Mouse (Mus musculus): Measurements from ENCODE around the gene Ncor2. TPM values are rescaled to one million over a fixed set of nuclear protein-coding genes. Genes with fewer than 3 reads are reported as not detected.

Gene Ncor2
- polyA plus RNA-seq, 1 experiment from 2014 or later = 22.6 TPM

DNA sequence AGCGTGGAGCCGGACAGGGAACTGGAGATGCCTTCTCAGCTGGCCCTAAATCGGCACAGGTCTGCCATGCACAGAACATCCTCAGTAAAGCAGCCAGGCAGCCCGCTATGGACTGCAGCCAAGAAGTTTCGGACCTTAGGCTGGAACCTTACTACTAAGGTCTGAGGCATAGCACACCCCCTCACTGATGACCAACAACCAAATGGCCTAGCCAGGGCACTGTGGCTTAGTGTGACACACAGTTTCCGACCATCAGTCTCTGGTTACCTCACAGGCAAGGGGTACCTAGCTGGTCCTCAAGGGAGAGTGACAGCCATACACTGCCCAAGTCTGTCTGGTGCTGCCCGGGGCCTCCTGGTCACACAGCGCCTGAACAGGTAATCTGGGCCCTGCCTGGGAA lies 105.1 kb downstream of the Ncor2 start:
- Histone ChIP-seq H3K9ac (replicated peaks) (no peak overlapping the region), H3K27ac (no peak overlapping the region), H3K4me3 (replicated peaks) (no peak overlapping the region), H3K4me1 (replicated peaks) (peaks cover 25% of the 10 kb centered on the region), H3K4me2 (replicated peaks) (no peak overlapping the region), H3K36me3 (peaks cover 33% of the 10 kb centered on the region), H3K9me3 (no peaks in the 10 kb centered on the region), H3K27me3 (no peaks in the 10 kb centered on the region)
- ATAC-seq = no peak
- WGBS = 93% methylated on average over 8 of the region's 8 CpGs

DNA sequence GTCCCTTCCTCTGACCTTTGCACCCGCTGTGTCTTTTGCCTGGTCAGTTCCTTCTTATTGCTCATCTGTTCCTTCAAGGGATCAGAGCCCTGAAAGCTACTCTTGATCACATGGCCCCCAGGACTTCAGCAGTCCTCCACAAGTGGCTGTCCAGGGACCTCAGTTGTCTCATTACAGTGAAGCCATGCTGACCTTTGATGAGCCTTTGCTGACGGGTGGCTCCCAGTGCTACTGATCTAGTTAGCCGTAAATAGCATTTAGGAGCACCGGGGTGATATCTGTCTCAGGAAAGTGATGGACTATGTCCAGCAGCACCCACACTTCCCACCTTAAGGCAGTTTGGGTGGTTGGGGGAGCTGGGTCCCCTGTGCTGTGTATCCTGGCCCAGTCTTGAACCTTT lies 105.7 kb downstream of the Ncor2 start:
- Histone ChIP-seq H3K27ac (no peak overlapping the region), H3K4me3 (replicated peaks) (no peak overlapping the region), H3K4me1 (replicated peaks) (peaks cover 30% of the 10 kb centered on the region), H3K27me3 (no peaks in the 10 kb centered on the region), H3K9ac (replicated peaks) (no peak overlapping the region), H3K36me3 (peaks cover 29% of the 10 kb centered on the region), H3K4me2 (replicated peaks) (no peak overlapping the region), H3K9me3 (no peaks in the 10 kb centered on the region)
- WGBS = 89% methylated on average over 4 of the region's 4 CpGs
- ATAC-seq = no peak

DNA sequence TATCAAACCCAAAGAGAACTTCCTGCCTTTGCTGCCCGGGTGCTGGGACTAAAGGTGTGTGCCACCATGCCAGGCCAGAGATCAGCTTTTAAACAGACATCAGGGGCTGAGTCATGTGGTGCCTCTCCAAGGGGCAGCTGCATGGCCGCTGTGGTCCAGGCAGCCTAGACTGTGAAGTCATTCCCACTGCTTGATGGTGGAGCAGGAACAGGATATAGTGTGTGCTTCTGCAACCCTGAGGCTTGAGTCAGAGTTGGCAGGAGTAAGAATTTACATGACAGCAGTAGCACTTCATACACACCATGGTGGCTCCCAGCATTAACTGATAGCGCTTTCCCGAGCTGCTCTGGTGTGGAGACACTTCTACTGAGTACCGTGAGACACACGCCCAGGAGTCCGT lies 106.6 kb downstream of the Ncor2 start:
- peaks cover 34% of the 10 kb centered on the region for H3K4me1 ChIP-seq (replicated peaks)
- H3K27me3 ChIP-seq = no peaks in the 10 kb centered on the region
- no peak overlapping the region for H3K4me2 ChIP-seq (replicated peaks)
- no peak overlapping the region for H3K4me3 ChIP-seq (replicated peaks)
- H3K9me3 ChIP-seq = no peaks in the 10 kb centered on the region
- ATAC-seq = no peak
- no peak overlapping the region for H3K27ac ChIP-seq
- 88% methylated on average over 7 of the region's 7 CpGs for WGBS
- no peak overlapping the region for H3K9ac ChIP-seq (replicated peaks)
- peaks cover 28% of the 10 kb centered on the region for H3K36me3 ChIP-seq

DNA sequence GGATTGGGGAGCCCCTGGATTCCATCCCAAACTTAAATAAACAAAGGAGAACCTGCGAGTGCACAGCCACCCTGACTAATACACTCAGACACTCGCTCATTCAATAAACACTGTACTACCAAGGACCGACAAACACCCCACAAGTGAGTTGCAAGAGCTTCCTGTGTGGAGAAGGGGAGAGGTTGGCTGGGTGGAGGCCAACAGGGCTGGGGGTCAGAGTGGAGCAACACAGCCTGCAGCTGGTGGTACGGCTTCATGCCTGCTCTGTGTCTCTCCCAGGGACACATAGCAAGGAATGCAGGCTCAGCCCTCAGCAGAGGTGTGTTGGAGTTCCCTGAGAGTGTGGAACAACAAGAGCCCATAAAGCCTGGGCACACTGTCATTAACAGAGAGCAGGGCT lies 107.1 kb downstream of the Ncor2 start:
- no peak overlapping the region for H3K27ac ChIP-seq
- peaks cover 34% of the 10 kb centered on the region for H3K4me1 ChIP-seq (replicated peaks)
- no peak overlapping the region for H3K4me2 ChIP-seq (replicated peaks)
- H3K9me3 ChIP-seq = no peaks in the 10 kb centered on the region
- H3K4me3 ChIP-seq (replicated peaks) = no peak overlapping the region
- H3K9ac ChIP-seq (replicated peaks) = no peak overlapping the region
- no peaks in the 10 kb centered on the region for H3K27me3 ChIP-seq
- 76% methylated on average over 4 of the region's 4 CpGs for WGBS
- no peak for ATAC-seq
- peaks cover 26% of the 10 kb centered on the region for H3K36me3 ChIP-seq

DNA sequence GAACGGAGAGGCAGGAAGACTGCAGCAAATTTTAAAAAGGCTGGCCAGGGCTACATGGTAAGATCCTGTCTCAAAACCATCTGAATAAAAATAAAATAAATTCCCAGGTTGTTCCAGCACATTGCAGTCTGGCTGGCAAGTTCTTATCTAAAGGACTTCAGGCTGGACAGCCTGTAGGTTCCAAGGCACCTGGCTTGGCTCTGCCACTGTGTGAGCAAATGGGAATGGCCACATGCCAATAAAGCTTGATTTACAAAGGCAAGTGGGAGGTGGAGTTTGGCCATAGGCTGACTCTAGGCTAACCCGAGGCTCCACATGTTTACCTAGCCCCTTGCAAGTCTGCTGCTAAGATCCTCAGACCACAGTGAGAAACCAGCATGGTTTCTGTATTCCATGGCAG lies 108.6 kb downstream of the Ncor2 start:
- peak overlapping the region; percentile 73; the same call in 1 of the 2 replicates for H3K27ac ChIP-seq
- no peak for ATAC-seq

DNA sequence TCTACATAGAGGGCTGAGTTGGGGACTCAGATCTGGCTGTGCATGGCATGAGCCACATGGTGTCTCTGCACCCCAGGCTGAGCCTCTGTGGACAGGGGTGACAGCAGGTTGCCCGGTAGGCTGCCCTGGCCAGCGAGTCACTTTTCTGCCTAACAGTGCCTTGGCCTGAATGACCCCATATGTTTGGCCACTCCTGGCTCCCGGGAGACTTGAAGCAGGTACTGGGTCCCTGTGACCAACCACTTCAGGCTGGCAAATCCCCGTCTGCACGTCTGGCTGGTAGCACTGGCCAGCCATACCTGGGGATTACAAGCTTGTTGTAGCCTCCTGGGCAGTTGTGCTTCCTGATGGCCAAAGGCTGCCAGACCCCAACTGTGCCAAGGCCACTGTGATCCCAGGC lies 109.1 kb downstream of the Ncor2 start:
- Histone ChIP-seq H3K27ac (peak overlapping the region; percentile 73), H3K9ac (replicated peaks) (no peak overlapping the region; the same call in 1 of the 2 replicates)
- ATAC-seq = no peak

More for the DNA sequence above, 108.6 kb downstream of the Ncor2 start:
- Histone ChIP-seq H3K4me3 (replicated peaks) (no peak overlapping the region), H3K9me3 (no peaks in the 10 kb centered on the region), H3K9ac (replicated peaks) (no peak overlapping the region), H3K4me2 (replicated peaks) (no peak overlapping the region), H3K4me1 (replicated peaks) (peaks cover 34% of the 10 kb centered on the region), H3K36me3 (peaks cover 38% of the 10 kb centered on the region), H3K27me3 (no peaks in the 10 kb centered on the region)
- 62% methylated on average over 2 of the region's 2 CpGs for WGBS

DNA sequence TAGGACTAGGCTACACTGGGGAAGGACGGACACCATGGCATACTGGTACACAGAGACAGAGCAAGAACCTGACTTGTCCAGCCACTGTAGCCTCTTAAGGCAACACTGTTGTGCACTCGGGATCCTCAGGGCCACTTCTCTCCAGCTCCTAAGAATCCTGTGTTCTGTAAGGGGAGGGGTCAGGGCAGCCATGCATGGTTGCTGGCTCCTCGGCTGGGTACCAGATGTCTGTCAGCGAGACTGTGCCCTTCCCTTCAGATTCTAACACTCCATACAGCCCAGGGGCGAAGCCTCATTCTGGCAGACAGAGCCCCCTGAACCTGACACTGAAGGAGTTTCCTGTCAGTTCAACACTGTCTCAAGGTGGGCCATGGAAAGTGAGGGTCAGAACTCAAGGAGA lies 109.6 kb downstream of the Ncor2 start:
- ATAC-seq = no peak
- H3K9ac ChIP-seq (replicated peaks) = no peak overlapping the region
- H3K27ac ChIP-seq = peak overlapping the region; percentile 73
- no peak overlapping the region for H3K4me2 ChIP-seq (replicated peaks)
- peaks cover 44% of the 10 kb centered on the region for H3K36me3 ChIP-seq
- no peaks in the 10 kb centered on the region for H3K27me3 ChIP-seq
- no peak overlapping the region for H3K4me3 ChIP-seq (replicated peaks)
- WGBS = 48% methylated on average over 5 of the region's 5 CpGs
- H3K9me3 ChIP-seq = no peaks in the 10 kb centered on the region
- peaks cover 34% of the 10 kb centered on the region for H3K4me1 ChIP-seq (replicated peaks)

More for the DNA sequence above, 109.1 kb downstream of the Ncor2 start:
- WGBS = 77% methylated on average over 5 of the region's 5 CpGs
- no peak overlapping the region for H3K4me2 ChIP-seq (replicated peaks)
- no peaks in the 10 kb centered on the region for H3K27me3 ChIP-seq
- H3K4me1 ChIP-seq (replicated peaks) = peaks cover 34% of the 10 kb centered on the region
- no peaks in the 10 kb centered on the region for H3K9me3 ChIP-seq
- no peak overlapping the region for H3K4me3 ChIP-seq (replicated peaks)
- peaks cover 43% of the 10 kb centered on the region for H3K36me3 ChIP-seq

DNA sequence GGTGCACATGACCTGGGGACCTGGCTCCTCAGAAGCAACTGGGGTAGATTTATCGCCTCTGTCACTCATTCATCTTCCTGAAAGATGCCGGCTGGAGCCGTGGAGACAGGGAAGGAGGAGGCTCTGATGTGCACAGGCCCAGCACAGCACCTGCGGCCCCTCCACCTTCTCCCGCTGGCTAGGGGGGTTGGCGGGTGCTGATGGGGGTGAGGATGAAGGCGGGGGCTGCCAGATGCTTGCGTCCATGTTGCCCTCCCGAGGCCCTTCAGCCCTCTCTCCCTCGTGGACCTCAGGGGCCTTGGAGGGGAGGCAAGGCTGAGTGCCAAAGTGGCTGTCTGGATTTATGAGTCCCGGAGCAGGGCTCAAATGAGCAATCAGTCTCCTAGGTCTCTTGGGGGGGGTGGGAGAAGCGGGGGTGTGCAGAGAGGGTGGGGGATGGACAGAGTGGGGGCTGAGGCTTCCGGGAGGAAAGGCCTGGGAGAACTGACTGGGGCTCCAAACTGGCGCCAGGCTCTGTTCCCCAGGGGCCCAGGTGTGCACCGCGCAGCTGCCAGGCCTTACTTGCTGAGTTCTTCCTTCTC lies 110.6 kb downstream of the Ncor2 start:
- Histone ChIP-seq H3K27me3 (no peaks in the 10 kb centered on the region), H3K4me2 (replicated peaks) (no peak overlapping the region), H3K36me3 (peaks cover 46% of the 10 kb centered on the region), H3K9ac (replicated peaks) (0 out of 2 replicates have a peak overlapping the region, but pooled peaks have one; percentile 19), H3K9me3 (no peaks in the 10 kb centered on the region), H3K27ac (peak overlapping the region; percentile 73), H3K4me3 (replicated peaks) (no peak overlapping the region), H3K4me1 (replicated peaks) (peaks cover 37% of the 10 kb centered on the region)
- WGBS = 57% methylated on average over 16 of the region's 16 CpGs
- ATAC-seq = peak; percentile 44; the same call in 1 of the 2 replicates

DNA sequence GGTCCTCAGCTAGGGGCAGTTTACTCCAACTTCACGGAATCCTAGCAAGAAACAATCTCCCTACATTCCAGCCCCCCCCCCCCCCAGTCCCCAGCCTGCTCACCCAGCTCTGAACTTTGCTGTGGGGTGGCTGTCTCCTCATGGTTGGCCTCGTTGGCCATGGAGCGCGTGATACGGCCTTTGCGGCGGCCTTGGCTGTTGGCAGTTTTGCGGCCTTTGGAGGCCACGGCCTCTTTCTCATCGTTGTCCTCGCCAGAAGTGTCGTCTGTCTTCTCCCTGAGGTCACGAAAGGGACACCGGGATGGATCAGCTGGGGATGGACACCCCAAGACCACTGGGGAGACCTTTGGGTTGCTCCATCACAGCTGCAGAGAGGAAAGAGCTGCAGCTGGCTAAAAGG lies 111.3 kb downstream of the Ncor2 start:
- Histone ChIP-seq H3K27ac (peak overlapping the region; percentile 73), H3K9me3 (no peaks in the 10 kb centered on the region), H3K9ac (replicated peaks) (no peak overlapping the region), H3K4me3 (replicated peaks) (no peak overlapping the region), H3K36me3 (peaks cover 43% of the 10 kb centered on the region), H3K27me3 (no peaks in the 10 kb centered on the region), H3K4me2 (replicated peaks) (no peak overlapping the region), H3K4me1 (replicated peaks) (peaks cover 45% of the 10 kb centered on the region)
- WGBS = 95% methylated on average over 14 of the region's 14 CpGs
- ATAC-seq = no peak

DNA sequence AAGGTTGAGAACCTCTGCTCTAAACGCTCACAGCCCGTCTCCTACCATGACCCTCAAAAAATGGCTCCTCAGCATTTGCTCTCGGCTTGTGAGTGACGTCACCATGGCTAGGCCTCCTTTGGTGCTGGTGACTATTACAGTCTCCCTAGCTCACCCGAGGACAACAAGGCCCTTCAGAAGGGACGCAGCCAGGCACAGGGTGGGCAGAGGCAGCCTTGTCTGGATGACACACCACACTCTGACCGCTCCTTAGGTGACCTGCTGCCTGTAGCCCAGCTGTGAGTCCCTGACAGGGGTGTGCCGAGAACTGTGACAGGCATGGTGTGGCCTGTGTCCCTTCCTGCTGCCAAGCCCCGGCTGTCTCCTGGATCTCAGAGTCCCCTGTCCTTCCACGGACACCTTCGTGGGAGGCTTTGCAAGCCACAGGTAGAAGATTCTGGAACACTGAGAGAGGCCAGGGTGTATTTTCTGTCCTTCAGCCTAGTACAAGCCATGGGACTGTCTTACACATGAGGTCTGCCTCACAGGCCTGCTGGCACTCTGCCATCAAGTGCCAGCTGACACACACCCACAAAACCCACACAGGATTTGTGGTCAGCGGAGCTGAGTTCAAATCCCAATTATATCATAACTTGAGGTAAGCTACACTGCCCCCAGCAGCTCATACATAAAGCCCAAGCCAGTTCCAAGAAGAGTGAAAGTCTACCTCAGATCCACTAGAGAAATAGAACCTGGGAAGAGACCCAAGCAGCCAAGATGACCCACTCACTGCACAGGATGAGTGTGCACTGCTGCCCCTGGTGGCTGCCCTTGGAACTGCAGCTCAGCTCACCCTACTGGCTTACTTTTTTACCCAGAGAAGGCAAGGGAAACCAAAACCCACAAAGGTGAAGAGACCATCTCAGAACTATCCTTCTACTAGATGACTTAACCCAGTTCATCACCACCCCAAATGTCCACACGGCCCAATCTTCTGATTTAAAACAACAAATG lies 112.2 kb downstream of the Ncor2 start:
- Histone ChIP-seq H3K9me3 (no peaks in the 10 kb centered on the region), H3K27ac (no peak overlapping the region), H3K27me3 (no peaks in the 10 kb centered on the region), H3K4me2 (replicated peaks) (no peak overlapping the region), H3K9ac (replicated peaks) (no peak overlapping the region), H3K4me1 (replicated peaks) (peaks cover 47% of the 10 kb centered on the region), H3K36me3 (peaks cover 39% of the 10 kb centered on the region), H3K4me3 (replicated peaks) (no peak overlapping the region)
- 90% methylated on average over 13 of the region's 13 CpGs for WGBS
- ATAC-seq = no peak

DNA sequence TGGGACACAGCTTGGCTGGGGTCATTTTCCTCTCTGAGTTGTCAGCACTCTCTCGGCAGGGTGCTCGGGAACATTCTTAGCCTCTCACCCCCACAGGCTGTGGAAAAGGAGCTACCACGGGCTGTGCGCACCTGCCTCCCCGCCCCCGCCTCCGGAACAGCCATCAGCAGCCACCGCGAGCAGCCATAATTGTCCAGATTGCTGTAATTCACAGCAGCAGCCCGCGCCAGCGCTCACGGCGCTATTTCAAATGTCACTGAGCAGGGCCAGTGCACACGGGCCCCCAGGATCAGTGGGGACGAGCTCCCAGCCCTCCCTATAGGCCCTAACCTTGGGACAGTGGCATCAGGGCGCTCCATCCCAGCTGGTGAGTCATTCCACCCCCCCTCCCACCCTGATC lies 116.0 kb downstream of the Ncor2 start:
- no peaks in the 10 kb centered on the region for H3K27me3 ChIP-seq
- no peak overlapping the region for H3K4me3 ChIP-seq (replicated peaks)
- 52% methylated on average over 16 of the region's 17 CpGs for WGBS
- peak; percentile 43; the same call in 1 of the 2 replicates for ATAC-seq
- peaks cover 37% of the 10 kb centered on the region for H3K4me1 ChIP-seq (replicated peaks)
- no peak overlapping the region for H3K4me2 ChIP-seq (replicated peaks)
- no peak overlapping the region for H3K9ac ChIP-seq (replicated peaks)
- H3K36me3 ChIP-seq = peaks cover 37% of the 10 kb centered on the region
- H3K9me3 ChIP-seq = no peaks in the 10 kb centered on the region
- H3K27ac ChIP-seq = peak overlapping the region; percentile 72

DNA sequence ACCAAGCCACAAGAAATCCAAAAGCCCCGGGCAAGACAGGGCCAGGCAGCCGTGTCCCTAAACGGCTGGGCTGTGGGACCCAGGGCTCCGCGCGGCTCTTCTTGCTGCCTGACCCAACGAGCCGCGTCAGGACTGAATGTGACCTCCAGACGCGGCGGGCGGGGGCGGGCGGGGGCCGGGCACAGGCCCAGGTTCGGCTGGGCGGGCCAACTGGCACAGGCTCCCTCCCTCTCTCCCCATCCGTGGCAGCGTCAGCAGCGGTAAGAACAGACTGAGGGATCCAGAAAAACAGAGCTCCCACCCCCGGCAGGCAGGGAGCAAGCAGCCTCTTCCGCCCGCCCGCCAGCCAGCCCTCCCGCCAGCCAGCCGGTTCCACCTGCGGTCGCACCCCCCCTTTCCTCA lies 120.8 kb downstream of the Ncor2 start:
- peaks cover 59% of the 10 kb centered on the region for H3K4me1 ChIP-seq (replicated peaks)
- H3K9me3 ChIP-seq = no peaks in the 10 kb centered on the region
- peak overlapping the region; percentile 66 for H3K9ac ChIP-seq (replicated peaks)
- no peaks in the 10 kb centered on the region for H3K27me3 ChIP-seq
- H3K36me3 ChIP-seq = peaks cover 19% of the 10 kb centered on the region
- ATAC-seq = peak; percentile 38
- WGBS = 3% methylated on average over 27 of the region's 29 CpGs
- peak overlapping the region; percentile 29 for H3K4me3 ChIP-seq (replicated peaks)
- H3K27ac ChIP-seq = peak overlapping the region; percentile 73
- peak overlapping the region; percentile 61 for H3K4me2 ChIP-seq (replicated peaks)
